Mouse (Mus musculus) hematopoietic stem cell, adult 5-6 weeks (primary cell): ENCODE measurements around the gene Ltbp4. TPM values are rescaled to one million over a fixed set of nuclear protein-coding genes. Genes with fewer than 3 reads are reported as not detected.

Experiments
- ATAC-seq, 2 experiments: fragments of 125-278 bp in 1 of 2; replicated peaks in 1 of 2; 2 replicates each; pipeline ENCODE4 v1.8.0; 2016 to 2017; ENCODE audit warnings: inconsistent platforms in 2 of 2, mild to moderate bottlenecking in 2 of 2, moderate number of reproducible peaks in 2 of 2, low read depth in 1 of 2, moderate TSS enrichment in 1 of 2; ENCODE audit not compliant: low FRiP score in 2 of 2, poor library complexity in 2 of 2, severe bottlenecking in 2 of 2, insufficient read depth in 1 of 2, low TSS enrichment in 1 of 2
- total RNA-seq: library from RNA; stranded (forward); fragments of 172-1452, 232-1000 nt; gene quantifications from 2 replicates; pipeline ENCODE4 v1.2.3, GENCODE M21; 2017

The Ltbp4 gene
- total RNA-seq, 1 experiment from 2014 or later: not detected

GRCm38 (mm10) chr7:27332353-27333199 lies 4.9 kb downstream of the Ltbp4 start:
- peak; percentile 14 to 16; a peak in 1 of 4 replicates for ATAC-seq

- ATAC-seq: no peak
Measured at GRCm38 (mm10) chr7:27331854-27332253, 5.6 kb downstream of the Ltbp4 start.

- no peak for ATAC-seq
Measured at GRCm38 (mm10) chr7:27331541-27331851, 6.0 kb downstream of the Ltbp4 start.

- peak; percentile 54 to 59 for ATAC-seq
Measured at GRCm38 (mm10) chr7:27330709-27331540, 6.6 kb downstream of the Ltbp4 start.

GRCm38 (mm10) chr7:27329981-27330380 lies 7.5 kb downstream of the Ltbp4 start:
- no peak for ATAC-seq

- ATAC-seq: peak; percentile 54
Measured at GRCm38 (mm10) chr7:27329326-27329947, 8.1 kb downstream of the Ltbp4 start.

GRCm38 (mm10) chr7:27328648-27329047 lies 8.8 kb downstream of the Ltbp4 start:
- ATAC-seq: no peak

- ATAC-seq: no peak
Measured at GRCm38 (mm10) chr7:27328161-27328560, 9.3 kb downstream of the Ltbp4 start.

- ATAC-seq: no peak
Measured at GRCm38 (mm10) chr7:27327500-27327899, 10.0 kb downstream of the Ltbp4 start.

GRCm38 (mm10) chr7:27326101-27326880 lies 11.2 kb downstream of the Ltbp4 start:
- ATAC-seq: no peak

GRCm38 (mm10) chr7:27325697-27326096 lies 11.8 kb downstream of the Ltbp4 start:
- ATAC-seq: peak in 1 of 2 experiments; percentile 20; a peak in 2 of 4 replicates

GRCm38 (mm10) chr7:27324928-27325327 lies 12.6 kb downstream of the Ltbp4 start:
- ATAC-seq: no peak

- ATAC-seq: no peak
Measured at GRCm38 (mm10) chr7:27324161-27324560, 13.3 kb downstream of the Ltbp4 start.

GRCm38 (mm10) chr7:27323001-27323400 lies 14.5 kb downstream of the Ltbp4 start:
- no peak for ATAC-seq

GRCm38 (mm10) chr7:27322291-27322690 lies 15.2 kb downstream of the Ltbp4 start:
- no peak for ATAC-seq

- ATAC-seq: no peak
Measured at GRCm38 (mm10) chr7:27319411-27319810, 18.1 kb downstream of the Ltbp4 start.

GRCm38 (mm10) chr7:27315958-27316357 lies 21.5 kb downstream of the Ltbp4 start:
- peak in 1 of 2 experiments; percentile 32; a peak in 1 of 4 replicates for ATAC-seq
